ENCODE assay signal across 16 mouse cellular contexts in genomic region chr5:139352317-139352716, GRCm38 (mm10). TPM values are rescaled to one million over a fixed set of nuclear protein-coding genes. Genes with fewer than 3 reads are reported as not detected.
DNase-seq lines count a peak whose midpoint lies in the region; ATAC-seq and TF ChIP-seq lines count a peak whose summit lies in the region.
"Had no signal": no experiment of that assay in that cellular context is flagged by ENCODE, and none has a peak within 500 bp of the region (broad histone marks: within the 10 kb centered on the region; RNA-seq: fewer than 3 reads in every experiment).

TSS of gene Cyp2w1 (plus strand) at chr5:139352617.

- ATAC-seq in lung, embryonic 14.5 days (ENCODE audit: insufficient read depth) = no peak
- no peak for ATAC-seq in intestine, postnatal 0 days
- ATAC-seq in stomach, embryonic 15.5 days (ENCODE audit: insufficient read depth, low FRiP score, low read depth) = no peak
- ATAC-seq: hindbrain, embryonic 16.5 days had no signal

- intact Hi-C loops in heart, adult 2 months (cut with DNase I) = no loop called here

- no peak for TF ChIP-seq CTCF in heart, adult 2 months (IDR thresholded peaks at IDR 0.05)
- TF ChIP-seq CTCF in lung, embryonic 14.5 days (IDR thresholded peaks at IDR 0.05; ENCODE audit: low read depth) = no peak
- TF ChIP-seq CTCF in intestine, postnatal 0 days (IDR thresholded peaks at IDR 0.05; ENCODE audit: low read depth) = no peak

- peaks cover 22% of the 10 kb centered on the region for H3K4me1 ChIP-seq in heart, embryonic 10.5 days
- H3K4me1 ChIP-seq in heart, adult 2 months (ENCODE audit: control insufficient read depth, insufficient read depth, low read length) = no peaks in the 10 kb centered on the region
- H3K4me1 ChIP-seq in lung, embryonic 14.5 days (ENCODE audit: insufficient read depth) = no peaks in the 10 kb centered on the region
- H3K4me1 ChIP-seq in intestine, postnatal 0 days (replicated peaks; ENCODE audit: control insufficient read depth, insufficient read depth, low read length) = no peaks in the 10 kb centered on the region; the same call in 1 of the 2 replicates
- peaks cover 31% of the 10 kb centered on the region for H3K4me1 ChIP-seq in stomach, embryonic 15.5 days

- peaks cover 76% of the 10 kb centered on the region for H3K27me3 ChIP-seq in heart, embryonic 10.5 days (ENCODE audit: insufficient read depth, poor library complexity, severe bottlenecking)
- H3K27me3 ChIP-seq in heart, adult 2 months (ENCODE audit: control insufficient read depth, insufficient read depth, low read length) = no peaks in the 10 kb centered on the region
- H3K27me3 ChIP-seq in lung, embryonic 14.5 days (ENCODE audit: insufficient read depth, low read length) = no peaks in the 10 kb centered on the region
- no peaks in the 10 kb centered on the region for H3K27me3 ChIP-seq in intestine, postnatal 0 days (replicated peaks; ENCODE audit: control insufficient read depth, insufficient read depth, low read length)
- H3K27me3 ChIP-seq in stomach, embryonic 15.5 days (replicated peaks) = no peaks in the 10 kb centered on the region

- WGBS in heart, embryonic 10.5 days = 61% methylated on average over 6 of the region's 6 CpGs
- 52% methylated on average over 6 of the region's 6 CpGs for WGBS in heart, adult 2 months
- 53% methylated on average over 6 of the region's 6 CpGs for WGBS in lung, embryonic 14.5 days
- WGBS in intestine, postnatal 0 days = 25% methylated on average over 6 of the region's 6 CpGs
- WGBS in stomach, embryonic 15.5 days = 35% methylated on average over 6 of the region's 6 CpGs

- H3K4me3 ChIP-seq in heart, embryonic 10.5 days = no peak within 1 kb of the TSS
- H3K4me3 ChIP-seq in heart, adult 2 months = no peak within 1 kb of the TSS
- H3K4me3 ChIP-seq in lung, embryonic 14.5 days (ENCODE audit: low read depth, low read length) = no peak within 1 kb of the TSS
- H3K4me3 ChIP-seq in intestine, postnatal 0 days (ENCODE audit: low read depth, low read length) = peak within 1 kb of the TSS; percentile 29
- H3K4me3 ChIP-seq in stomach, embryonic 15.5 days (replicated peaks) = peak within 1 kb of the TSS; percentile 13

- no peak within 1 kb of the TSS for H3K4me2 ChIP-seq in lung, embryonic 14.5 days
- peak within 1 kb of the TSS; percentile 67 for H3K4me2 ChIP-seq in intestine, postnatal 0 days (replicated peaks; ENCODE audit: low read depth)
- peak within 1 kb of the TSS; percentile 43 for H3K4me2 ChIP-seq in stomach, embryonic 15.5 days

- H3K27ac ChIP-seq in heart, embryonic 10.5 days = 0 out of 2 replicates have a peak within 1 kb of the TSS, but pooled peaks have one; percentile 6
- no peak within 1 kb of the TSS for H3K27ac ChIP-seq in heart, adult 2 months
- H3K27ac ChIP-seq in lung, embryonic 14.5 days (ENCODE audit: low read depth) = no peak within 1 kb of the TSS
- H3K27ac ChIP-seq in intestine, postnatal 0 days (ENCODE audit: low read depth, low read length) = peak within 1 kb of the TSS; percentile 87
- peak within 1 kb of the TSS; percentile 83 for H3K27ac ChIP-seq in stomach, embryonic 15.5 days

- no peak for DNase-seq in heart, embryonic 10.5 days (ENCODE audit: low spot score)
- no peak for DNase-seq in heart, adult 2 months
- DNase-seq in lung, embryonic 14.5 days = no peak
- DNase-seq in lung, adult 18-20 months = no peak
- no peak for DNase-seq in adrenal gland, postnatal 25 days
- no peak for DNase-seq in urinary bladder, postnatal 25 days (ENCODE audit: low spot score)
- DNase-seq: cerebellum, postnatal 36 days; right cerebral cortex, postnatal 14 days had no signal

- no peak for TF ChIP-seq EP300 in heart, adult 2 months (IDR thresholded peaks at IDR 0.05; ENCODE audit: insufficient read depth, low read depth, low read length)

- H3K9ac ChIP-seq in heart, adult 2 months (ENCODE audit: low read depth, low read length) = no peak within 1 kb of the TSS
- H3K9ac ChIP-seq in lung, embryonic 14.5 days = peak within 1 kb of the TSS; percentile 31
- H3K9ac ChIP-seq in intestine, postnatal 0 days (ENCODE audit: low read depth, low read length) = peak within 1 kb of the TSS; percentile 26
- H3K9ac ChIP-seq in stomach, embryonic 15.5 days = no peak within 1 kb of the TSS

- H3K36me3 ChIP-seq in heart, embryonic 10.5 days = no peaks in the 10 kb centered on the region
- H3K36me3 ChIP-seq in heart, adult 2 months (ENCODE audit: control insufficient read depth, insufficient read depth, low read length) = no peaks in the 10 kb centered on the region
- H3K36me3 ChIP-seq in lung, embryonic 14.5 days (ENCODE audit: insufficient read depth) = no peaks in the 10 kb centered on the region
- peaks cover 16% of the 10 kb centered on the region; the same call in 1 of the 2 replicates for H3K36me3 ChIP-seq in intestine, postnatal 0 days (ENCODE audit: control insufficient read depth, insufficient read depth)
- no peaks in the 10 kb centered on the region for H3K36me3 ChIP-seq in stomach, embryonic 15.5 days

- no peaks in the 10 kb centered on the region for H3K9me3 ChIP-seq in heart, embryonic 10.5 days
- no peaks in the 10 kb centered on the region for H3K9me3 ChIP-seq in lung, embryonic 14.5 days (ENCODE audit: low read depth, low read length)
- H3K9me3 ChIP-seq in intestine, postnatal 0 days (ENCODE audit: control insufficient read depth) = no peaks in the 10 kb centered on the region
- no peaks in the 10 kb centered on the region for H3K9me3 ChIP-seq in stomach, embryonic 15.5 days

- TF ChIP-seq POLR2A in heart, adult 2 months (IDR thresholded peaks at IDR 0.05; ENCODE audit: insufficient read depth, low read depth, low read length) = no peak

- no peaks in the 10 kb centered on the region for H3K79me2 ChIP-seq in heart, adult 2 months (replicated peaks; ENCODE audit: control insufficient read depth, insufficient read depth, low read length)

RNA-seq across cellular contexts. Expression of gene Cyp2w1, which starts in this region (rescaled TPM):
- polyA plus RNA-seq in heart, embryonic 10.5 days (2016; fragmentation: Nextera tagmentation; extraction: Ambion mirVana) = not detected in 2 replicates
- total RNA-seq in heart, adult 2 months (2021) = not detected
- polyA plus RNA-seq in heart, adult 2 months (2012; rRNA removed) = not detected in 2 replicates
- not detected in 2 replicates for polyA plus RNA-seq in lung, embryonic 14.5 days (2014; fragmentation: Nextera tagmentation; extraction: Ambion mirVana)
- 15.8 and 18.1 TPM in 2 replicates for polyA plus RNA-seq in intestine, postnatal 0 days (2015; fragmentation: Nextera tagmentation; extraction: Ambion mirVana)
- polyA plus RNA-seq in stomach, embryonic 15.5 days (2015; fragmentation: Nextera tagmentation; extraction: Ambion mirVana) = 8.5 and 11.6 TPM in 2 replicates
- total RNA-seq in adrenal gland, postnatal 25 days (2021) = not detected in 2 replicates
- total RNA-seq: adrenal gland, adult 18-20 months; gastrocnemius, adult 18-20 months; layer of hippocampus, adult 18-20 months; left cerebral cortex, postnatal 36 days had no signal
- polyA plus RNA-seq: hindbrain, embryonic 16.5 days; neural tube, embryonic 11.5 days had no signal

Comparison
In these comparisons a context has a peak if more than half of its experiments do, and no peak if none do; other contexts are left out.
1. H3K27ac ChIP-seq: peak in heart, embryonic 10.5 days (single experiment), intestine, postnatal 0 days (single experiment) and stomach, embryonic 15.5 days (single experiment); none in heart, adult 2 months (single experiment) and lung, embryonic 14.5 days (single experiment).
2. H3K4me3 ChIP-seq: peak in intestine, postnatal 0 days (single experiment) and stomach, embryonic 15.5 days (single experiment); none in heart, embryonic 10.5 days (single experiment), heart, adult 2 months (single experiment) and lung, embryonic 14.5 days (single experiment).
3. H3K9ac ChIP-seq: peak in lung, embryonic 14.5 days (single experiment) and intestine, postnatal 0 days (single experiment); none in heart, adult 2 months (single experiment) and stomach, embryonic 15.5 days (single experiment).